ENCODE assay signal across 18 mouse cellular contexts in the genomic region with DNA sequence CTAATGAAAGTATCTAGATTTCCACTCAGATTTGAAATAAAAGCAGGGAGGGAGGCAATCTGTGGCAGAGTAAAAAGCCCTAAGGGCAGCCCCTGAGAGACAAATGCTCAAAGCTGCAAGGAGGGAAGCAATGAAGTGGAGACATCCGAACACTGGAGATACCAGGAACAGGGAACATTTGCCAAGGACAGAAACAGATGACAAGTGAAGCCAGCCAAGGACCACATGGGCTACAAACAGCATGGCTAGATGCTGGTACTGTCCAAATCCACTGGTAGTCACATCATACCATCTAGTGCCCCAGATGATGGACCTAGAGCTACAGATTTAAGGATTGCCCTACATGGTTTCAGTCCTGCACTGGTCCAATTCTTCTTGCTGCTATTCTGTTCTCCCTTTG.
DNase-seq lines count a peak whose midpoint lies in the region; TF ChIP-seq lines count a peak whose summit lies in the region.
"Had no signal": no experiment of that assay in that cellular context is flagged by ENCODE, and none has a peak within 500 bp of the region (broad histone marks: within the 10 kb centered on the region; RNA-seq: fewer than 3 reads in every experiment).

No protein-coding gene starts in this region.

- no peaks in the 10 kb centered on the region for H3K36me3 ChIP-seq in limb, embryonic 10.5 days
- H3K36me3 ChIP-seq: embryonic facial prominence, embryonic 15.5 days; forebrain, embryonic 10.5 days; hindbrain, embryonic 12.5 days had no signal

- no peak for TF ChIP-seq POLR2A in cerebellum, adult 2 months (IDR thresholded peaks at IDR 0.05; ENCODE audit: borderline replicate concordance, insufficient read depth, low read length)

- no peaks in the 10 kb centered on the region for H3K27me3 ChIP-seq in cerebellum, adult 2 months (ENCODE audit: control insufficient read depth, insufficient read depth, low read length)
- no peaks in the 10 kb centered on the region for H3K27me3 ChIP-seq in limb, embryonic 10.5 days (ENCODE audit: low read depth, poor library complexity, severe bottlenecking)
- H3K27me3 ChIP-seq: embryonic facial prominence, embryonic 15.5 days; hindbrain, embryonic 12.5 days had no signal

- peaks cover 4% of the 10 kb centered on the region for H3K4me1 ChIP-seq in cerebellum, adult 2 months (ENCODE audit: control insufficient read depth, insufficient read depth, low read length)
- no peaks in the 10 kb centered on the region for H3K4me1 ChIP-seq in limb, embryonic 10.5 days
- H3K4me1 ChIP-seq: embryonic facial prominence, embryonic 15.5 days; forebrain, embryonic 10.5 days; hindbrain, embryonic 12.5 days had no signal

- no peak for TF ChIP-seq CTCF in cerebellum, adult 2 months (IDR thresholded peaks at IDR 0.05; ENCODE audit: borderline replicate concordance, insufficient read depth, low read depth, low read length)
- TF ChIP-seq CTCF in layer of hippocampus, adult 2 months (conservative IDR thresholded peaks at IDR 0.05), result no peak

- H3K9me3 ChIP-seq in limb, embryonic 10.5 days (replicated peaks), result no peaks in the 10 kb centered on the region
- H3K9me3 ChIP-seq: embryonic facial prominence, embryonic 15.5 days; forebrain, embryonic 10.5 days; hindbrain, embryonic 12.5 days had no signal

- peak overlapping the region; percentile 57; the same call in 1 of the 2 replicates for H3K27ac ChIP-seq in cerebellum, adult 2 months (ENCODE audit: insufficient read depth, low read length)
- H3K27ac ChIP-seq in limb, embryonic 10.5 days, result no peak overlapping the region
- no peak overlapping the region for H3K27ac ChIP-seq in layer of hippocampus, adult 2 months
- H3K27ac ChIP-seq: embryonic facial prominence, embryonic 15.5 days; forebrain, embryonic 10.5 days; hindbrain, embryonic 12.5 days had no signal

- no peak overlapping the region for H3K4me3 ChIP-seq in cerebellum, adult 2 months (replicated peaks; ENCODE audit: insufficient read depth, low read depth, low read length)
- H3K4me3 ChIP-seq in limb, embryonic 10.5 days, result no peak overlapping the region
- no peak overlapping the region for H3K4me3 ChIP-seq in layer of hippocampus, adult 2 months
- H3K4me3 ChIP-seq: embryonic facial prominence, embryonic 15.5 days; erythroblast, embryonic 14.5 days; forebrain, embryonic 10.5 days; hindbrain, embryonic 12.5 days had no signal

- DNase-seq in heart, adult 11 months, result peak; percentile 39
- DNase-seq in heart, adult 8-10 months (ENCODE audit: low spot score), result no peak
- DNase-seq in cerebellum, adult 2 months, result peak; percentile 26 to 65
- DNase-seq in cerebellum, adult 9-10 months, result peak; percentile 63
- DNase-seq in limb, embryonic 10.5 days (ENCODE audit: low spot score), result peak; percentile 7
- no peak for DNase-seq in urinary bladder, adult 18-20 months (ENCODE audit: low spot score in 2 of 2)
- no peak for DNase-seq in layer of hippocampus, adult 2 months (ENCODE audit: low spot score in 2 of 2)
- DNase-seq: adrenal gland, adult 8-10 months; adrenal gland, postnatal 36 days; embryo, embryonic 11 days; gastrocnemius, postnatal 10 days; heart, postnatal 10 days; heart, postnatal 4 days; kidney, adult 18-20 months had no signal

- 18% methylated on average over 1 of the region's 1 CpGs for WGBS in cerebellum, adult 2 months
- WGBS in limb, embryonic 10.5 days, result 78% methylated on average over 1 of the region's 1 CpGs

Comparison
In these comparisons a context has a peak if more than half of its experiments do, and no peak if none do; other contexts are left out.
1. DNase-seq: peak in heart, adult 11 months (single experiment), cerebellum, adult 2 months (2 of 2), cerebellum, adult 9-10 months (single experiment) and limb, embryonic 10.5 days (single experiment); none in heart, adult 8-10 months (single experiment), urinary bladder, adult 18-20 months (0 of 2) and layer of hippocampus, adult 2 months (0 of 2).